Mouse (Mus musculus) erythroblast, adult 5-6 weeks (primary cell): ENCODE measurements around the gene AI464131. TPM values are rescaled to one million over a fixed set of nuclear protein-coding genes. Genes with fewer than 3 reads are reported as not detected.
A peak's percentile ranks its signal among the peaks of the same experiment; 100 is the strongest.
"Not testable (repeated sequence)": the region's sequence is repeated elsewhere in the genome, so short reads cannot be mapped to it uniquely, and the experiment has no call there.

Experiments used
- ATAC-seq: replicated peaks from 2 replicates; pipeline ENCODE4 v1.8.0; 2016; ENCODE audit warnings: moderate number of reproducible peaks, mild to moderate bottlenecking, moderate TSS enrichment, inconsistent platforms; ENCODE audit not compliant: poor library complexity, low FRiP score, severe bottlenecking
- total RNA-seq, 2 experiments: library from RNA; stranded (forward) in 1 of 2; stranded (reverse) in 1 of 2; fragments of 150-400 nt in 1 of 2; fragments of 200-764, 138-1000 nt in 1 of 2; gene quantifications; 2 replicates each; pipeline versions ENCODE4 v1.2.3 to v1.2.4; 2015 to 2017; ENCODE audit warnings: low replicate concordance in 2 of 2

Gene AI464131
- total RNA-seq, 2 experiments from 2014 or later = not detected

DNA sequence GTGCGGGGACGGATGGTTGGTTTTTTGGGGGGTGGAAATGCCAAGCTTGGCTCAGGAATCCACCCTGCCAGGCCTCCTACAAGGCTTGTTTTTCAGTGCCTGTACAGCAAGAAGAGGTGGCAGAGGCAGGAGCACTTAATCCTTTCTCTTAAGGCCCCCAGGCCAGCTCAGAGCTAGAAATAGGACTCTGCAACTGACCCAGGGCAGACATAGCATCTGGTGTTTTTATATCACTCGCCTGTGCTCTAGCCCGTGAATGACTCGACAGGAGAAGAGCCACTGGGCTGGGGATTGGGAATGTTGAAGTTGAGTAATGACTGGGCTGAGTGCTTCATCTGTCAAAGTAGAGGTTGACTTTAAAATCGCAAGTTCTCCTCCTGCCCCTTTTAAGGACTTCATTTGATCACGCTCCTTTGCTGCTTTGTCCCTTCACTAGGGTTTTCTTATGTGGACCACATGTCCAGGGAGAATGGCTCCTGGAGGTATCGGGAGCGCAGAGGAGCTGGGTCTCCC is 25.2 kb downstream of the AI464131 start:
- ATAC-seq = no peak

DNA sequence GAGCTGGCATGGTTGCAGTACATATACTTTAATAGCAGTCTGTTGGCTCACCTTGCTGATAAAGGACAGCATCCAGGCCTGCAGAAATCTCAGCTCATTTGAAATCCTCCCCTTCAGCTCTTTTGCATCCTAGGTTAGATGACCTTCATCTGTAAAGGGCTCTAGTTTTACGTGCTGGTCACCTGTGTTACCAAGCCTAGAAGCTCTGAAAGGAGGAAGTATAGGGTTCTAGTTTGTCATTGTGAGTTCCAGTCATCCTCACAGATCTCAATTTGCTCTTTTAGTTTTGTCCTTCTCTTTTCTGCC is 31.5 kb downstream of the AI464131 start:
- no peak for ATAC-seq

DNA sequence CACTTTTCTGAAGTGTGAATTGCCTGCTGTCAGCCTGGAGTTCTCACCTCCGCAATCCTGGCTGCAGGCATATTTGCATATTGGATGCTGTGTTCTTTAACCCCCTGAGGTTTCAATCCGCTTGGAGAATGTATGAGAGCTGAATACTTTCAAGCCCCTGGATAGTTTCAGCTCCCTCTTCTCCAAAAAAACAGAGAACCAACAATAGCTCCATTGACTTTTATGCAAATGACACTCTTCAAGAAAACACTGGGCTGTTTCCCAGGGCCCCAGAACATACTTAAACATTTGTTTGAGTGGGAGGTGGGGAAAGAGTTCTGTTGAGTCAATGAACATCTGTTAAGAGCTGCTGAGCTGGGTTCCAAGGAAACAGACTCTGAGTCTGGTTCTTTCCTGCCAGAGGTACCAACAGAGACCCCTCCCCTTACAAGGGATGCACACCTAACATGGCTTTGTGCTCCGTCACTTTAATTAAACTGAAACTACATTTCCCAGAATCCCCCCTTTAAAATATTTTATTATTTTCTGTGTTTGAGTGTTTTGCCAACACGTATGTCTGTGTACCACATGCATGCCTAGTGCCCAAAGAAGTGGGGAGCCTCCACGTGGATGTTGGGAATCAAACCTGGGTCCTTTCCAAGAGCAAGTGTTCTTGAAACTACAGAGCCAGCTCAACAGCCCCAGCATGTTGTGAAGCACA is 32.0 kb downstream of the AI464131 start:
- ATAC-seq = no peak

DNA sequence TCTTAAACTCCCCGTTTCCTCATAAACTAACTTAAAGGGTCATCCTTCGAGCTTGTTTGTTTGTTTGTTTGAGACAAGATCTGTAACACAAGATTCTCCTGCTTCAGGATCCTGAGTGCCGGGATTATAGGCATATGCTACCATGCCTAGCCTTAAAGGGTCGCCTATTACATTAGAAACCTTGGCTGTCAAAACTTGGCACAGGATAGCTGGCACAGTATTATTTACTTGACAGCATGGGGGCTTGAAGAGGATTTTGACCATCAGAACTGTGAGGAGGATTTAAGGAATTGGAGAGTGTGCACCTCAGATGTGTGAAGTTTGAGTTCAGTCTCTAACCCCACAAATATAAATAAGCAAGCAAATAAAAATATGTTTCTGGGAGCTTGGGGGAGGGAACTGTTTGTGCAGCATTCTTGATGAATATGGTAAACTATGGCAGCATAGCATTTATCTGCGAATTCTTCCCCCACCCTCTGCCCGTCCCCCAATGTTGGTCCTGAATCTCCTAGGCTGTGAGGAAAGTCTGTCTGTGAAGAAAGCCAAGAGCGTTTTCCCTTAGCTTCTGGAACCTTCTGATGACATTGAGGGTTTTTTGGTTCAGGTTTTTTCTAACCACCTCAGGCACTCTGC is 32.7 kb downstream of the AI464131 start:
- ATAC-seq = no peak

DNA sequence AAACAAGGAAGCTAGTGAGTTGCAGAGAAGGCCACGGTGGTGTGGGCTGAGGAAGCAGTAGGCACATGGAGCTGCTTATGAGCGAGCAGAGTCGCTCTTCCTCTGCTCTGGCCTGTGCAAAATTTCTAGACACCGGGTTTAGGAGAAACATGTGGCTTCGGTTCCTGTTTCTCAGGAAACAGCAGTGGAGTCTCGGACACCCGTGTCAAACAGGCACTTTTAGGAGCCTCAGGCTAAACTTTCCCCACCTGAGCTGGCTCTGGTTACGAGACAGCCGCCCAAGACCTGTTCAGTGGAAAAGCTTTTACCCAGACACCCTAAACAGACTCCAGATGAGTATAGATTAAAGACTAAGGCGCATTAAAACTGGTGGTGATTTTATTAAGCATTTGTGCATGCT is 33.7 kb downstream of the AI464131 start:
- ATAC-seq = no peak

DNA sequence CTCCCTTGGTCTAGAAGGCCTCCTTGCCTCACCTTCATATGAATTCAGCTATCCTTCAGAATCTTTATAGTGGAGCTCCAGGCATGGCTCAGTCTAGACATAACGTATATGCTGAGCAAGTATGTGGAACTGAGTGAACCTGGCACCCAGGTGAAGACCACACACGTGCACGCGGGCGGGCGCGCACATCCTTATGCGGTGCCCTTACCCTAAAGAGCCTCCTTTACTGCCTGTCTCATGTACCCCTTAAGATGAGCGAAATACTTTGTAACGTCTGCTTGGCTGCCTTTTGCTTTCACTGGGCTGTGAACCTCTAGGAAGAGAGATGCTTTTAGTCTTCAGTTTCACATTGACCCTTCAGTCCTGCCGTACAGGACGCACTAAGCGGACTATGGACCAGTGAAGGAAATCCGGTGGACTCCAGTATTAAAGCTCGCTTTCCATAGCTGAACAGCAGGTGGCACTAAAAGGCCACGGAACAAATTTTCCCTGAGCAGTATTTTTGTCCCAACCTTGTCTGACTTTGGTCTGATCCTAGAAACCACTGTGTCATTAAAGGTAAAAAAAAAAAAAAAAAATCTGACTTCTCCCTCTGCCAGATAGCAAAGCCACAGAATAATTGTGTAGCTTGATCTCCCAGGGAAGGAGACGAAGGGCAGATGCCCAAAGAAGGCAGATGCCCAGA is 34.3 kb downstream of the AI464131 start:
- ATAC-seq = no peak

DNA sequence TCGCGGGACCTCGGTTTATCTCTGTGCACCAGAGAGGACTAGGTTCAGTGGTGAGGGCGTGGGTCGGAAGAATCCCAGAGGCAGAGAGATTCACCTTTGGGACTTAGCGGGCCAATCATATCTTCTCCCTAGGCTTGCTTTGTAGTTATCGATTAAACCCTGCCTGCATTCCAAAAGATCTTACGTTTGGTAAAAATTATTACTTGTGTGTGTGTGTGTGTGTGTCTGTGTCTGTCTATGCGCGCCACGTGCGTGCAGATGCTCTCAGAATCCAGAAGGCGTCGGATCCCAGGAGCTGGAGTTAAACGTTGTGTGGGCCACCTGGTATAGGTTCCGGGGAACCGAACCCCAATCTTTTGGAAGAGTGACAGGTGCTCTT is 37.6 kb downstream of the AI464131 start:
- no peak for ATAC-seq

DNA sequence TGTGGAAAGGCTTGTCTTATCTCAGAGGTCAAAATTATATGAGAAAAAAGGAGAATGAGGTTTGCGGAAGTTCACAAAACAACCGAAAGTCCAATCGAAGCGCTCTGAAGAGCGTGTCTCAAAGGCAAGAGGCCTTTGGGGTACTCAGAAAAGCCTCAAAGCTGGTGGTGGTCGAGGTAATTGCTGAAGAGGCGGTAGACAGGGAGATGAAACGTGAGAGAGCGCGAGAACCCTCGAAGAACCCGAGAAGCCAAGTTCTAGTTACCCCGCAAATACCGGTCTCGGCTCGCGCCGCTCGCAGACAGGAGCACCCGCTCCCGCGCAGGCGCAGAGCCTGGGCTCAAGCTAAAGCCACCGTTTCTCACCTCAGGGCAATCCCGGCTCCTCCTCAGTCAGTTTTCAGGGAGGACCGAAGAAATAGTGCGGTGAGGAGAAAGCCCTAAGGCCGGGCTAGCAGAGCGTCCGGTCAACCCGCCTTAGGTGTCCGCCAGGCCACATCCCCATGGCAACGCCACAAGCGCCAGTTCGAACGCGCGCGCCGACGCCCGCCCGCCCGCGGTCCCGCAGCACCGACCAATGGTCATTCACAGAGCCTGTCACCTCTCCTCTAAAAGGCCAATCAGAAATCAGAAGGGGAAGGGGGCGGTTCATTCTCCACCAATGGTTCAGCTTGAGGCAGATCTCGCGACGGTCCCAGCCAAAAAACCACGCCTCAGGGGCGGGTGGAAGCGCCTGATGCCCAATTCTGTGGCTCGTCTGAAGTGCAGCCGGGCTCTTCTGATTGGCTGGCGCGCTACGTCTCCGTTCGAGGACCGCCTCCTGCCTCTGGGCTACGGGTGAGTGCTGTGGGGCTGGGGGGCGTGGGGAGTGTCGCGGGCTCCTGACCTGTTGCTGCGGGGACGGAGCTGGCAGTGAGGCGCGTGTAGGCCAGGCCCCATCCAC is 38.3 kb downstream of the AI464131 start, which contains the start of the genes Kif24 and Nudt2:
Gene Kif24, minus strand, starts transcription at position 543 of the 942 bp plus-strand sequence.
Gene Nudt2, plus strand, starts transcription at position 807 of the 942 bp plus-strand sequence.
- ATAC-seq = peak; percentile 95

DNA sequence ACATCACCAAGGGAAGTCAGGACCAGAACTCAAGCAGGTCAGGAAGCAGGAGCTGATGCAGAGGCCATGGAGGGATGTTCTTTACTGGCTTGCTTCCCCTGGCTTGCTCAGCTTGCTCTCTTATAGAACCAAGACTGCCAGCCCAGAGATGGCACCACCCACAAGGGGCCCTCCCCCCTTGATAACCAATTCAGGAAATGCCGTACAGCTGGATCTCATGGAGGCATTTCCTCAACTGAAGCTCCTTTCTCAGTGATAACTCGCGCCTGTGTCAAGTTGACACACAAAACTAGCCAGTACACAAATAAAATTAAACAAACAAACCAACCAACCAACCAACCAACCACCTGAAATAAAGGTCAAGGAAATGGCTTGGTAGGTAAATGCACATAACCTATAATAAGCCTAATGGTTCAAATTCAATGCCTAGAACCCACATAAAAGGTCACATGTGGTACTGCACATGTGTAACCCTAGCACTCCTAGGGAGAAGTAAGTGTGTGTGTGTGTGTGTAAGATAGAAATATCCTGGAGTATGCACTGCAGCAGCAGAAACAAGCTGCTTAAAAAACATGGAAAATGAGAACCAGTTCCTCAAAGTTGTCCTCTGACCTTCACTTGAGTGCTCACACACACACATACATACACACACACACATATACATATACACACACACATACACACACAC is 39.7 kb downstream of the AI464131 start:
- ATAC-seq = not testable (repeated sequence)

DNA sequence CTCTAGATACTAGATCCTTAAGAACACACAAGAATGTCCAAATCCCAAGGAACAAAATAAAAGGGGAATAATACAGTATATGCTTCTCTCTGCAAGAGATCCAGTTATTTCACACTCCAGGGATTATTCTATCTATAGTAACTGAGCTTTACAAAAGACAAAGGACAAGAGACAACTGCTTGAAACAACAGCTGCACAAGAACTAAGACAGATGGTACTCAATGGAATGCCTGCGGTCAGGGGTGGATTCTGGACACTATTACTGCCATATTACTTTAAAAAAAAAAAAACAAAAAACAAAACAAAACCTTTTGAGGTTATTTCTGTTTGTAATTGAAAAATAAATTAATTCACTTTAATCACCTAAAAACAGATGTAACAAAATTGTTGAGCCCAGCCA is 42.2 kb downstream of the AI464131 start:
- ATAC-seq = no peak

DNA sequence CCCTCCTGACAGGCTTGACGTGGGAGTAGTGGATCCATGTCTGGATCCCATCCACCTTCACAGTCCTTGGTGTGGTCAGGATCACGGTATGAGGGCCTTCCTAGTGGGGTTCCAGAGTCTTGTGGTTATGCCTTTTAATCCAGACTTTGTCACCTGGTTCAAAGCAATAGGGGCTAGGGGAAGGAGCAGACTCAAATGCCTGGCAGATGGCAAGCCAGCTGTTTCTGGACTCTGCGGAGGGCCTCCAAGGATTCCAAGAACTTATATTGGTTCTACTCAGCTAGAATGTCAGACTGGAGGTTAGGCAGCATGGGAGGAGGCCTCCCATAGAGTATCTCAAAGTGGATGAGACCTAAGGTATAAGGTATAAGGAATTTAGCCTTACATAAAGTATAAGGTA is 55.3 kb downstream of the AI464131 start:
- no peak for ATAC-seq

Other genes with a start within 250 kb of the AI464131 start
- 23.2 and 26.1 TPM in 2 replicates for gene Ubap2, start 227.9 kb downstream of the AI464131 start, total RNA-seq (2015; ENCODE audit: low replicate concordance)
- gene Ubap2, start 227.9 kb downstream of the AI464131 start, total RNA-seq (2017; ENCODE audit: low replicate concordance) = 14.7 and 46.3 TPM in 2 replicates
- 200 and 219 TPM in 2 replicates for gene Dcaf12, start 188.2 kb downstream of the AI464131 start, total RNA-seq (2015; ENCODE audit: low replicate concordance)
- 299 and 336 TPM in 2 replicates for gene Dcaf12, start 188.2 kb downstream of the AI464131 start, total RNA-seq (2017; ENCODE audit: low replicate concordance)
- 96.8 and 109 TPM in 2 replicates for gene Ubap1, start 154.1 kb downstream of the AI464131 start, total RNA-seq (2015; ENCODE audit: low replicate concordance)
- gene Ubap1, start 154.1 kb downstream of the AI464131 start, total RNA-seq (2017; ENCODE audit: low replicate concordance) = 201 and 217 TPM in 2 replicates
- gene Kif24, start 38.2 kb downstream of the AI464131 start, total RNA-seq (2015; ENCODE audit: low replicate concordance) = 3.5 and 14.2 TPM in 2 replicates
- gene Kif24, start 38.2 kb downstream of the AI464131 start, total RNA-seq (2017; ENCODE audit: low replicate concordance) = 26.0 and 32.5 TPM in 2 replicates
- gene Nudt2, start 37.9 kb downstream of the AI464131 start, total RNA-seq (2015; ENCODE audit: low replicate concordance) = 15.4 TPM in 1 of 2 replicates, not detected in the other
- 6.6 and 9.9 TPM in 2 replicates for gene Nudt2, start 37.9 kb downstream of the AI464131 start, total RNA-seq (2017; ENCODE audit: low replicate concordance)
- not detected in 2 replicates for gene 1110017D15Rik, start 14.3 kb upstream of the AI464131 start, total RNA-seq (2015; ENCODE audit: low replicate concordance)
- not detected in 2 replicates for gene 1110017D15Rik, start 14.3 kb upstream of the AI464131 start, total RNA-seq (2017; ENCODE audit: low replicate concordance)
- 1.5 TPM in 2 replicates for gene Fam219a, start 66.5 kb upstream of the AI464131 start, total RNA-seq (2015; ENCODE audit: low replicate concordance)
- gene Fam219a, start 66.5 kb upstream of the AI464131 start, total RNA-seq (2017; ENCODE audit: low replicate concordance) = 0.26 and 1.3 TPM in 2 replicates
- not detected in 2 replicates for gene Dnaic1, start 66.7 kb upstream of the AI464131 start, total RNA-seq (2015; ENCODE audit: low replicate concordance)
- not detected in 2 replicates for gene Dnaic1, start 66.7 kb upstream of the AI464131 start, total RNA-seq (2017; ENCODE audit: low replicate concordance)
- not detected in 2 replicates for gene Enho, start 137.2 kb upstream of the AI464131 start, total RNA-seq (2015; ENCODE audit: low replicate concordance)
- gene Enho, start 137.2 kb upstream of the AI464131 start, total RNA-seq (2017; ENCODE audit: low replicate concordance) = not detected in 2 replicates
- not detected in 2 replicates for gene Cntfr, start 194.0 kb upstream of the AI464131 start, total RNA-seq (2015; ENCODE audit: low replicate concordance)
- gene Cntfr, start 194.0 kb upstream of the AI464131 start, total RNA-seq (2017; ENCODE audit: low replicate concordance) = not detected in 2 replicates
- gene Il11ra1, start 196.9 kb upstream of the AI464131 start, total RNA-seq (2015; ENCODE audit: low replicate concordance) = 4.6 and 7.5 TPM in 2 replicates
- gene Il11ra1, start 196.9 kb upstream of the AI464131 start, total RNA-seq (2017; ENCODE audit: low replicate concordance) = 8.2 and 18.1 TPM in 2 replicates
- gene Rpp25l, start 210.5 kb upstream of the AI464131 start, total RNA-seq (2015; ENCODE audit: low replicate concordance) = 6.3 and 9.6 TPM in 2 replicates
- gene Rpp25l, start 210.5 kb upstream of the AI464131 start, total RNA-seq (2017; ENCODE audit: low replicate concordance) = 2.5 and 4.7 TPM in 2 replicates
- gene Dctn3, start 220.1 kb upstream of the AI464131 start, total RNA-seq (2015; ENCODE audit: low replicate concordance) = 22.8 and 26.7 TPM in 2 replicates
- gene Dctn3, start 220.1 kb upstream of the AI464131 start, total RNA-seq (2017; ENCODE audit: low replicate concordance) = 30.0 and 37.1 TPM in 2 replicates
- gene Arid3c, start 228.1 kb upstream of the AI464131 start, total RNA-seq (2015; ENCODE audit: low replicate concordance) = not detected in 2 replicates
- not detected in 2 replicates for gene Arid3c, start 228.1 kb upstream of the AI464131 start, total RNA-seq (2017; ENCODE audit: low replicate concordance)